Mouse (Mus musculus) adrenal gland, postnatal 0 days (tissue): ENCODE results near the gene Itih5. TPM values are rescaled to one million over a fixed set of nuclear protein-coding genes. Genes with fewer than 3 reads are reported as not detected.

Experiments
- polyA plus RNA-seq: library from polyadenylated mRNA; unstranded; fragments of >200 nt; fragmentation: Nextera tagmentation; extraction: Ambion mirVana; gene quantifications from 2 replicates; pipeline ENCODE4 v1.2.1, GENCODE M21; 2015

Itih5 gene
- polyA plus RNA-seq, result 14.5 and 19.9 TPM in 2 replicates

DNA sequence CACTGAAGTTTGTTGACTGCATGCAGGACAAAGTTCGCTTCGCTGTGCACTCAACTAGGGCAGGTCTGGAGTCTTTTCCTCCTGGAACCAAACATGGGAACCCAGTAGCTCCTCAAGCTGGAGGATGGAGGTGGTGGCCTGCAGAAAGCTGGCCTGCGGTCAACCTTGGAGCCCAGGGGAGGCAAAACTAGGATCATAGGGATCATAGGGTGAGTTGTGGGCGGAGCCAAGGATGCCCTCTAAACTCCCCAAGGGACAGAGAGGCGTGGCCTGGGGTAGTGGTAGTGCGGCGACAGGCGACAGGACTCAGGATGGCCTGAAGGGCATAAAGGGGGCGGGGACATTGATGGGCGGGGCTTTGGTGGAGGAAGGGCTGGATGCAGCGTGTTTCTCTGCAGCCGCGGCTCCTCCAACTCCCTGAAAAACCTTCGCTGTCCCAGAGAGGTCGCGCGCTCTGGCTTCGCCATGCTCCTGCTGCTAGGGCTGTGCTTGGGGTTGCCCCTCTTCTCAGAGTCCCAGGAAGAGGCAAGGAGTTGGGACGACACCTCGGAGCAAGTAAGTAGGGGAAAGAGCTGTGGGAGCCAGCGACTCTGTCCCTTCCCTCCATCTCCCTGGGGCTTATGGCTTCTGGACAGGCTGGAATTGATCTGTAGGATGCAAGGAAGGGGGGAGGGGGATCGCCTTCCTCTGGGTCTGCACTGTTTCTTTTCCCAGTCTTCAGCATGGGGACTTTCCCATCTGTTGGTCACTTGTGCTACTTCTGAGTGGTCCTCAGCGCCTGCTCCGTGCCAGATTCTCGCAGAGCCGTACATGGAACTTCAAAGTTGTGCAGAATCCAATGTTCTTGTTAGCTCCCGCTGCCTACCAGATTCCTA is at the start of gene Itih5:
Gene Itih5 (plus strand): TSS at position 371 of the 875 bp plus-strand sequence.

DNA sequence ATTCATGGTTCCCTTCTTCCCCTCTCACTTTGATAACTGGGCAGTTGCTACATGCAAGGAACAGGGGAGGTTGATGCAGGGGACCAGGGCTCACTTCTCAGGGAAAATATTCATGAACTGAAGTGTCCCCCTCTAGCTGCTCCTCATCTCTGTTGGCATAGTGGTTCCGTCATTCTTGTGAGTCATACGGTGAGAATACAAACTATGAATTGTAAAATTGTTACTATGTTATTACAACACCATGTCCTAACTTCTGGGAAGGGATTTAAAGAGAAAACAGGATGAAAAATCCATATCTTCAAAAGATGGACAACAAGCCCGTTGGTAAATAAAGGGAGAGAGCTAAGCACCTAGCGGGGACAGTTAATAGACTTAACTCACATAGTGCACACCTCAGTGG is 22.1 kb upstream of the Itih5 start, which contains the start of gene Itih2:
Gene Itih2 (minus strand): TSS at position 101 of the 400 bp plus-strand sequence.

Other genes with a start within 250 kb of the Itih5 start
- gene Taf3, start 105.0 kb upstream of the Itih5 start, polyA plus RNA-seq, result 6.2 and 7.7 TPM in 2 replicates
- 673 and 744 TPM in 2 replicates for gene Atp5c1, start 73.1 kb upstream of the Itih5 start, polyA plus RNA-seq
- 17.9 and 29.0 TPM in 2 replicates for gene Kin, start 73.0 kb upstream of the Itih5 start, polyA plus RNA-seq
- 24.3 and 24.7 TPM in 2 replicates for gene Itih2, start 22.2 kb upstream of the Itih5 start, polyA plus RNA-seq
- gene Sfmbt2, start 216.9 kb downstream of the Itih5 start, polyA plus RNA-seq, result 0.71 and 1.1 TPM in 2 replicates